Mouse (Mus musculus): ENCODE results near the gene Edaradd. TPM values are rescaled to one million over a fixed set of nuclear protein-coding genes. Genes with fewer than 3 reads are reported as not detected.

The Edaradd gene
- polyA plus RNA-seq, 1 experiment = not detected

- Histone ChIP-seq H3K79me3 (ENCODE audit: low read depth) (no peaks in the 10 kb centered on the region), H3K27me3 (ENCODE audit: control insufficient read depth, insufficient read depth, insufficient read length) (no peaks in the 10 kb centered on the region), H3K4me3 (ENCODE audit: insufficient read depth, poor library complexity, severe bottlenecking) (no peak overlapping the region), H3K79me2 (ENCODE audit: control insufficient read depth, insufficient read depth) (no peaks in the 10 kb centered on the region), H3ac (ENCODE audit: control insufficient read depth, insufficient read length, low read depth) (no peak overlapping the region), H3K36me3 (ENCODE audit: control insufficient read depth, insufficient read depth) (no peaks in the 10 kb centered on the region)
- TF ChIP-seq CTCF (IDR thresholded peaks at IDR 0.05; ENCODE audit: control insufficient read depth, insufficient read depth, insufficient read length) (no peak), CEBPB (IDR thresholded peaks at IDR 0.05; ENCODE audit: low read depth) (no peak), MYOG (IDR thresholded peaks at IDR 0.05; ENCODE audit: control insufficient read depth, extremely low read depth, insufficient read length) (no peak)
Observed at GRCm38 (mm10) chr13:12511189-12511965, 8.9 kb downstream of the Edaradd start.

DNA sequence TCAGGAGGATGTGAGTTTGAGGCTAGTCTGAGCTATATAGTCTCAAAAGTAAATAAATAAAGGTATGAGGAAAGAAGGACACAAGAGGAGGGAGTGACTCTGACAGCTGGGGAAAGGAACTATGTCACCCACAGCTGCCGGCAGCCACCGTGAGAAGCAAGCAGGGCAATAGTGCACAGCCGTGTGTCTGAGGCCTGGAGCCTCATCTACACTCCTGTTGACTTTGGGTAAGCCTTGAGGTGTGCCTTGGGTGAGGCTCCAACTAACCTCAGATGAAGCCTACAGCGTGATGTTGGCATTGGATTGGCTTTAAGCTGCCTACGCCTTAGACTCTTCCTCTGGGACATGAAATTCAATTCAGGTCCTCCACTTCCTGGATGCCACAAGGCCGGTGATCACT, 10.2 kb downstream of the Edaradd start:
- no peak for TF ChIP-seq MYOD1 (IDR thresholded peaks at IDR 0.05; ENCODE audit: control insufficient read depth, insufficient read length, low read depth)
- no peak for TF ChIP-seq MAX (IDR thresholded peaks at IDR 0.05)
- no peak for TF ChIP-seq MYOG (IDR thresholded peaks at IDR 0.05; ENCODE audit: control insufficient read depth, extremely low read depth, insufficient read length)
- no peak for TF ChIP-seq USF1 (IDR thresholded peaks at IDR 0.05; ENCODE audit: low read depth)
- TF ChIP-seq FOSL1 (IDR thresholded peaks at IDR 0.05; ENCODE audit: insufficient read depth, low read length, poor library complexity, severe bottlenecking) = no peak
- TF ChIP-seq CTCF (IDR thresholded peaks at IDR 0.05; ENCODE audit: control insufficient read depth, insufficient read depth, insufficient read length) = no peak
- TF ChIP-seq CEBPB (IDR thresholded peaks at IDR 0.05; ENCODE audit: low read depth) = no peak
- Histone ChIP-seq H3K27me3 (ENCODE audit: control insufficient read depth, insufficient read depth, insufficient read length) (no peaks in the 10 kb centered on the region), H3K79me3 (ENCODE audit: low read depth) (no peaks in the 10 kb centered on the region), H3K79me2 (ENCODE audit: control insufficient read depth, insufficient read depth) (no peaks in the 10 kb centered on the region), H3K36me3 (ENCODE audit: control insufficient read depth, insufficient read depth) (no peaks in the 10 kb centered on the region), H3K4me3 (ENCODE audit: insufficient read depth, poor library complexity, severe bottlenecking) (no peak overlapping the region), H3ac (ENCODE audit: control insufficient read depth, insufficient read length, low read depth) (no peak overlapping the region)

- H3K36me3 ChIP-seq (ENCODE audit: control insufficient read depth, insufficient read depth) = no peaks in the 10 kb centered on the region
- H3K4me3 ChIP-seq (ENCODE audit: insufficient read depth, poor library complexity, severe bottlenecking) = no peak overlapping the region
- no peaks in the 10 kb centered on the region for H3K79me2 ChIP-seq (ENCODE audit: control insufficient read depth, insufficient read depth)
- TF ChIP-seq CTCF (IDR thresholded peaks at IDR 0.05; ENCODE audit: control insufficient read depth, insufficient read depth, insufficient read length) = no peak
- no peak for TF ChIP-seq MAX (IDR thresholded peaks at IDR 0.05)
- no peak for TF ChIP-seq MYOD1 (IDR thresholded peaks at IDR 0.05; ENCODE audit: control insufficient read depth, insufficient read length, low read depth)
- no peak for TF ChIP-seq CEBPB (IDR thresholded peaks at IDR 0.05; ENCODE audit: low read depth)
- no peak for TF ChIP-seq FOSL1 (IDR thresholded peaks at IDR 0.05; ENCODE audit: insufficient read depth, low read length, poor library complexity, severe bottlenecking)
- TF ChIP-seq USF1 (IDR thresholded peaks at IDR 0.05; ENCODE audit: low read depth) = no peak
- TF ChIP-seq MYOG (IDR thresholded peaks at IDR 0.05; ENCODE audit: control insufficient read depth, extremely low read depth, insufficient read length) = no peak
- H3K27me3 ChIP-seq (ENCODE audit: control insufficient read depth, insufficient read depth, insufficient read length) = no peaks in the 10 kb centered on the region
- H3ac ChIP-seq (ENCODE audit: control insufficient read depth, insufficient read length, low read depth) = no peak overlapping the region
- no peaks in the 10 kb centered on the region for H3K79me3 ChIP-seq (ENCODE audit: low read depth)
Observed at GRCm38 (mm10) chr13:12507426-12507825, 12.8 kb downstream of the Edaradd start.

GRCm38 (mm10) chr13:12505359-12505758, 14.9 kb downstream of the Edaradd start:
- no peak overlapping the region for H3K4me3 ChIP-seq (ENCODE audit: insufficient read depth, poor library complexity, severe bottlenecking)

GRCm38 (mm10) chr13:12503238-12503751, 16.9 kb downstream of the Edaradd start:
- Histone ChIP-seq H3K79me3 (ENCODE audit: low read depth) (no peaks in the 10 kb centered on the region), H3K36me3 (ENCODE audit: control insufficient read depth, insufficient read depth) (no peaks in the 10 kb centered on the region)
- TF ChIP-seq FOSL1 (IDR thresholded peaks at IDR 0.05; ENCODE audit: insufficient read depth, low read length, poor library complexity, severe bottlenecking) (no peak), MYOG (IDR thresholded peaks at IDR 0.05; ENCODE audit: control insufficient read depth, extremely low read depth, insufficient read length) (no peak), MYOD1 (IDR thresholded peaks at IDR 0.05; ENCODE audit: control insufficient read depth, insufficient read length, low read depth) (no peak), USF1 (IDR thresholded peaks at IDR 0.05; ENCODE audit: low read depth) (no peak), MAX (IDR thresholded peaks at IDR 0.05) (no peak), CEBPB (IDR thresholded peaks at IDR 0.05; ENCODE audit: low read depth) (no peak), CTCF (IDR thresholded peaks at IDR 0.05; ENCODE audit: control insufficient read depth, insufficient read depth, insufficient read length) (no peak)

More at GRCm38 (mm10) chr13:12505359-12505758, 14.9 kb downstream of the Edaradd start:
- no peak overlapping the region for H3ac ChIP-seq (ENCODE audit: control insufficient read depth, insufficient read length, low read depth)
- H3K79me2 ChIP-seq (ENCODE audit: control insufficient read depth, insufficient read depth) = no peaks in the 10 kb centered on the region
- no peaks in the 10 kb centered on the region for H3K36me3 ChIP-seq (ENCODE audit: control insufficient read depth, insufficient read depth)
- H3K27me3 ChIP-seq (ENCODE audit: control insufficient read depth, insufficient read depth, insufficient read length) = no peaks in the 10 kb centered on the region
- no peaks in the 10 kb centered on the region for H3K79me3 ChIP-seq (ENCODE audit: low read depth)
- TF ChIP-seq FOSL1 (IDR thresholded peaks at IDR 0.05; ENCODE audit: insufficient read depth, low read length, poor library complexity, severe bottlenecking) = no peak
- no peak for TF ChIP-seq USF1 (IDR thresholded peaks at IDR 0.05; ENCODE audit: low read depth)
- TF ChIP-seq CTCF (IDR thresholded peaks at IDR 0.05; ENCODE audit: control insufficient read depth, insufficient read depth, insufficient read length) = no peak
- no peak for TF ChIP-seq MAX (IDR thresholded peaks at IDR 0.05)
- no peak for TF ChIP-seq MYOG (IDR thresholded peaks at IDR 0.05; ENCODE audit: control insufficient read depth, extremely low read depth, insufficient read length)
- TF ChIP-seq MYOD1 (IDR thresholded peaks at IDR 0.05; ENCODE audit: control insufficient read depth, insufficient read length, low read depth) = no peak
- TF ChIP-seq CEBPB (IDR thresholded peaks at IDR 0.05; ENCODE audit: low read depth) = no peak

More at GRCm38 (mm10) chr13:12503238-12503751, 16.9 kb downstream of the Edaradd start:
- H3K79me2 ChIP-seq (ENCODE audit: control insufficient read depth, insufficient read depth) = no peaks in the 10 kb centered on the region
- H3K4me3 ChIP-seq (ENCODE audit: insufficient read depth, poor library complexity, severe bottlenecking) = no peak overlapping the region
- no peaks in the 10 kb centered on the region for H3K27me3 ChIP-seq (ENCODE audit: control insufficient read depth, insufficient read depth, insufficient read length)
- H3ac ChIP-seq (ENCODE audit: control insufficient read depth, insufficient read length, low read depth) = no peak overlapping the region

All from C2C12 (cell line).